8 mouse cellular contexts compared by ENCODE assay signal in the genomic region with DNA sequence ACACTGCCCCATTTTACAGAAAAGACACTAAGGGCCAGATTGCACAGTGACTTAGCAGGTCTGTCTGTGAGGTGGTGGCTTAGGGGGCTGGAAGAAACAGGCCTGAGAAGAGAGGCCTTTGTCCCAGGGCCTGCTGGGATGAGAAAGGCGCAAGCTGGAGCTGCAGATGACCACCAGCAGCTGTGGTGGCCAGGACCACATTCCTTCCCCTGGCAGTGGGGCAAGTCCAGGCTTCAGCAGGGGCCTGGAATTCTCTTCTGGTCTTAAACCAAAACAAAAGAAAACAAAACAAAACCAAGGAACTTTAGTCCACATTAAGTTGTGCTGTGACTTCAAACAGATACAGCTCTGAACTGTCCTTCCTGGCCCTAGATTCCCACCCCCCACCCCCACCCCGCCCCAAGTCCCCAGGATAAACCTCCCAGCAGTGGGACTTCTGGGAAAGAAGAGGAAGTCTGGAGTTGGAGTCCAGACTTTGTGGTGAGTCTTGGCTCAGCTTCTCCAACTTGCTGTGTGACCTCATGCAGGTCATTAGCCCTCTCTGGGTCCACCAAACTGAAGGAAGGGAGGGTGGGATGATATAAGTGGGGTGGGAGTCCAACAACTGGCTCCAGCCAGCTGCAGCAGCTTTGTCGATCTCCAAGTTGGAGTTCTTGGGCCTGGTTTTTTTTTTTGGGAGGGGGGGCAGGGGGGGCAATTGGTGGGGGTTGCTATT. TPM values are rescaled to one million over a fixed set of nuclear protein-coding genes. Genes with fewer than 3 reads are reported as not detected.
DNase-seq lines count a peak whose midpoint lies in the region; ATAC-seq and TF ChIP-seq lines count a peak whose summit lies in the region.

No protein-coding gene starts in this region.

- H3K9me3 ChIP-seq in neural tube, embryonic 12.5 days: no peaks in the 10 kb centered on the region

- peak overlapping the region; percentile 75; the same call in 1 of the 2 replicates for H3K27ac ChIP-seq in left cerebral cortex, adult 2 months
- peak overlapping the region; percentile 90 for H3K27ac ChIP-seq in gastrocnemius, adult 2 months
- H3K27ac ChIP-seq in neural tube, embryonic 12.5 days: 0 out of 2 replicates have a peak overlapping the region, but pooled peaks have one; percentile 46

- no peak for TF ChIP-seq CTCF in left cerebral cortex, adult 2 months (IDR thresholded peaks at IDR 0.05)
- no peak for TF ChIP-seq CTCF in gastrocnemius, adult 2 months (IDR thresholded peaks at IDR 0.05)

- no peak overlapping the region for H3K9ac ChIP-seq in neural tube, embryonic 12.5 days

- intact Hi-C loops in left cerebral cortex, adult 2 months (cut with DNase I): no loop called here
- intact Hi-C loops in left cerebral cortex, postnatal 10 days (cut with DNase I): no loop called here
- intact Hi-C loops in gastrocnemius, adult 2 months (cut with DNase I): no loop called here

- H3K4me1 ChIP-seq in neural tube, embryonic 12.5 days: peaks cover 23% of the 10 kb centered on the region

- H3K4me2 ChIP-seq in neural tube, embryonic 12.5 days (replicated peaks): peak overlapping the region; percentile 27; the same call in 1 of the 2 replicates

- no peak for ATAC-seq in neural tube, embryonic 12.5 days (ENCODE audit: low FRiP score, low read depth)
- no peak for ATAC-seq in erythroblast, adult 5-6 weeks (replicated peaks; ENCODE audit: low FRiP score, poor library complexity, severe bottlenecking)

- H3K36me3 ChIP-seq in neural tube, embryonic 12.5 days: no peaks in the 10 kb centered on the region

- 70% methylated on average over 3 of the region's 3 CpGs for WGBS in neural tube, embryonic 12.5 days

- no peaks in the 10 kb centered on the region for H3K27me3 ChIP-seq in neural tube, embryonic 12.5 days (replicated peaks)

- DNase-seq in left cerebral cortex, adult 2 months (ENCODE audit: extremely low spot score in 1 of 2, low spot score in 2 of 2): no peak
- no peak for DNase-seq in left cerebral cortex, postnatal 10 days (ENCODE audit: extremely low spot score in 1 of 2, low spot score in 2 of 2)
- peak; percentile 56 for DNase-seq in gastrocnemius, adult 2 months
- peak; percentile 61 for DNase-seq in kidney, postnatal 10 days
- no peak for DNase-seq in layer of hippocampus, adult 9-10 months (ENCODE audit: low spot score)
- DNase-seq in ovary, postnatal 36 days (ENCODE audit: low spot score): no peak

- no peak overlapping the region for H3K4me3 ChIP-seq in left cerebral cortex, adult 2 months
- H3K4me3 ChIP-seq in gastrocnemius, adult 2 months: peak overlapping the region; percentile 52
- no peak overlapping the region for H3K4me3 ChIP-seq in neural tube, embryonic 12.5 days

RNA-seq across cellular contexts. Expression of a gene that starts 13.4 kb away (rescaled TPM):
- total RNA-seq in left cerebral cortex, adult 2 months (2021): 10 to 100 TPM; 25.7 to 34.3 TPM
- total RNA-seq in left cerebral cortex, postnatal 10 days (2021): 10 to 100 TPM; 23.9 to 38.5 TPM
- 10 to 100 TPM; 34.9 to 35.6 TPM for total RNA-seq in gastrocnemius, adult 2 months (2021)
- polyA plus RNA-seq in neural tube, embryonic 12.5 days (2016; fragmentation: Nextera tagmentation; extraction: Ambion mirVana): 30.5 and 48.9 TPM in 2 replicates
- total RNA-seq in erythroblast, adult 5-6 weeks (2015; ENCODE audit: low replicate concordance): 49.6 and 78.6 TPM in 2 replicates
- 40.3 and 58.8 TPM in 2 replicates for total RNA-seq in erythroblast, adult 5-6 weeks (2017; ENCODE audit: low replicate concordance)

Comparison
In these comparisons a context has a peak if more than half of its experiments do, and no peak if none do; other contexts are left out.
1. DNase-seq: peak in gastrocnemius, adult 2 months (single experiment) and kidney, postnatal 10 days (single experiment); none in left cerebral cortex, adult 2 months (0 of 2), left cerebral cortex, postnatal 10 days (0 of 2), layer of hippocampus, adult 9-10 months (single experiment) and ovary, postnatal 36 days (single experiment).
2. Peak in every context shown above with its lines, with median percentiles within 50 percentile points of each other: H3K27ac ChIP-seq.